Mouse (Mus musculus) 416B (cell line): Measurements from ENCODE around the gene Tns4.
A peak's percentile ranks its signal among the peaks of the same experiment; 100 is the strongest.

Source experiments
- DNase-seq: peaks from one replicate; pipeline ENCODE4 v3.0.0; 2011; ENCODE audit warnings: low read depth

Gene Tns4

GRCm38 (mm10) chr11:99045159-99045889 is 43.8 kb downstream of the Tns4 start:
- DNase-seq: no peak

- DNase-seq: no peak
These were observed 44.8 kb downstream of the Tns4 start for GRCm38 (mm10) chr11:99044306-99044705.

- DNase-seq: peak; percentile 83
These were observed 45.5 kb downstream of the Tns4 start for GRCm38 (mm10) chr11:99043632-99044031.

GRCm38 (mm10) chr11:99042834-99043431 is 46.2 kb downstream of the Tns4 start:
- DNase-seq: peak; percentile 82

GRCm38 (mm10) chr11:99041841-99042780 is 47.0 kb downstream of the Tns4 start:
- DNase-seq: peak; percentile 61

- DNase-seq: peak; percentile 69
These were observed 47.9 kb downstream of the Tns4 start, which contains the start of gene Igfbp4 for GRCm38 (mm10) chr11:99041051-99041729. TSS of gene Igfbp4 (plus strand) at chr11:99041244.

GRCm38 (mm10) chr11:99040346-99040974 is 48.6 kb downstream of the Tns4 start:
- peak; percentile 86 for DNase-seq

- peak; percentile 90 for DNase-seq
These were observed 49.3 kb downstream of the Tns4 start for GRCm38 (mm10) chr11:99039782-99040181.

GRCm38 (mm10) chr11:99036254-99036653 is 52.9 kb downstream of the Tns4 start:
- peak; percentile 65 for DNase-seq

GRCm38 (mm10) chr11:99035350-99035749 is 53.8 kb downstream of the Tns4 start:
- peak; percentile 67 for DNase-seq

GRCm38 (mm10) chr11:99026899-99027440 is 62.1 kb downstream of the Tns4 start:
- peak; percentile 46 for DNase-seq

GRCm38 (mm10) chr11:99025878-99026277 is 63.2 kb downstream of the Tns4 start:
- no peak for DNase-seq

GRCm38 (mm10) chr11:99024468-99025134 is 64.5 kb downstream of the Tns4 start:
- DNase-seq: no peak

GRCm38 (mm10) chr11:99023500-99024467 is 65.3 kb downstream of the Tns4 start, which contains the start of gene Top2a:
TSS of gene Top2a (minus strand) at chr11:99024189.
- DNase-seq: peak; percentile 100

GRCm38 (mm10) chr11:99023094-99023493 is 66.0 kb downstream of the Tns4 start:
- DNase-seq: peak; percentile 35

- no peak for DNase-seq
These were observed 66.6 kb downstream of the Tns4 start for GRCm38 (mm10) chr11:99022384-99022933.

- no peak for DNase-seq
These were observed 69.3 kb downstream of the Tns4 start for GRCm38 (mm10) chr11:99019844-99020243.
